Mouse (Mus musculus) heart, embryonic 13.5 days (tissue): ENCODE results near the gene 1700069L16Rik. TPM values are rescaled to one million over a fixed set of nuclear protein-coding genes. Genes with fewer than 3 reads are reported as not detected.
A peak's percentile ranks its signal among the peaks of the same experiment; 100 is the strongest.

Experiments
- ATAC-seq: fragments of 200-750 bp; cut with Nextera tagmentation; 2 replicates; pipeline ENCODE4 v1.8.0; 2017; ENCODE audit warnings: moderate TSS enrichment; ENCODE audit not compliant: insufficient number of reproducible peaks, low FRiP score, low TSS enrichment; ENCODE audit errors: extremely low read depth
- H3K27ac ChIP-seq: fragments of 300-500 bp; sonication (generic); replicated peaks from 2 replicates; pipeline ENCODE4 v1.5.1; 2015; ENCODE audit warnings: moderate library complexity, mild to moderate bottlenecking, inconsistent platforms
- H3K27me3 ChIP-seq: fragments of 300-500 bp; sonication (generic); replicated peaks from 2 replicates; pipeline ENCODE4 v1.6.1; 2015; ENCODE audit warnings: mild to moderate bottlenecking, inconsistent platforms
- H3K36me3 ChIP-seq: fragments of 300-500 bp; sonication (generic); 2 replicates; pipeline ENCODE4 v1.6.1; 2015; ENCODE audit warnings: mild to moderate bottlenecking, inconsistent platforms
- H3K4me1 ChIP-seq: fragments of 300-500 bp; sonication (generic); 2 replicates; pipeline ENCODE4 v1.6.1; 2015; ENCODE audit warnings: inconsistent platforms
- H3K4me2 ChIP-seq: fragments of 300-500 bp; sonication (generic); 2 replicates; pipeline ENCODE4 v1.6.1; 2015; ENCODE audit warnings: inconsistent platforms, mild to moderate bottlenecking, moderate library complexity
- H3K4me3 ChIP-seq: fragments of 300-500 bp; sonication (generic); 2 replicates; pipeline ENCODE4 v1.5.1; 2015; ENCODE audit warnings: moderate library complexity, mild to moderate bottlenecking, inconsistent platforms
- H3K9ac ChIP-seq: fragments of 300-500 bp; sonication (generic); 2 replicates; pipeline ENCODE4 v1.6.1; 2015; ENCODE audit warnings: inconsistent platforms, mild to moderate bottlenecking, moderate library complexity
- H3K9me3 ChIP-seq: fragments of 300-500 bp; sonication (generic); 2 replicates; pipeline ENCODE4 v1.6.1; 2016; ENCODE audit warnings: inconsistent platforms
- WGBS: fragments of 180-500 bp; shearing (Covaris S2); methylation state at CpG from one replicate; pipeline ENCODE4 v1.1.7; 2015; ENCODE audit warnings: mixed read lengths; 5-methylcytosine and 5-hydroxymethylcytosine counted together
- polyA plus RNA-seq: library from polyadenylated mRNA; unstranded; fragments of >200 nt; fragmentation: Nextera tagmentation; extraction: Ambion mirVana; gene quantifications from 2 replicates; pipeline ENCODE4 v1.2.1, GENCODE M21; 2015

1700069L16Rik gene
- polyA plus RNA-seq, 1 experiment from 2014 or later: not detected

DNA sequence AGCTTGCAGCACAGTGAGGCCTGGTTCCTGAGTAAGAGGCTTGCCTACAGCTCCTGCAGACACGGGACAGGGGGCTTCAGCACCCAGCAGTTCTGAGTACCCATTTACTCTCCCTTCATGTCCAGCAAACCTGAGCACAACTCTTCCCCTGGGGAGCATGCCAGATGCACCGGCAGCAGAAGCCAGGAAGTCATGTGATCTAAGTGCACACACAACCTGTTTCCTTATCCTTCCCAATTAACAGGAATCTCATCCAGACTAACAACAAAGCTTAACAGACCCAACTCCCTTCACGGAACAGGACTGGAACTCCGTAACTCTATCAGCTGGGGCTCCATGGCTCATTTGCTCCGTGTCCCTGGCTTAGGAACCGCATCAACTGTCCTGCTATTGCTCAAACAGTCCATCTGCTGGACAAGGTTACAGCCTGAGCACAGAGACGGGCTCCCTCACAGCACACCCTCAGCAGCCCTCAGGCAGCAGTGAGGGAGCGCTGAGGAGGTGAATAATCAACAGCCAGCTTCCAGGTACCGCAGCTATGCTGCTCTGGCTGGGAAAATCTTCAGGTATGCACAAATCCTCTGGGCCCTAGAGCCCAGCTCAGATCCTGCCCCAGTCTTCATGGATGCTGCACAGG lies 27.1 kb upstream of the 1700069L16Rik start:
- H3K4me2 ChIP-seq: no peak overlapping the region
- H3K27ac ChIP-seq: no peak overlapping the region
- no peak overlapping the region for H3K9ac ChIP-seq
- peaks cover 100% of the 10 kb centered on the region for H3K36me3 ChIP-seq
- ATAC-seq: no peak
- no peaks in the 10 kb centered on the region for H3K4me1 ChIP-seq
- no peaks in the 10 kb centered on the region for H3K27me3 ChIP-seq
- no peak overlapping the region for H3K4me3 ChIP-seq
- 83% methylated on average over 9 of the region's 9 CpGs for WGBS
- H3K9me3 ChIP-seq: no peaks in the 10 kb centered on the region

DNA sequence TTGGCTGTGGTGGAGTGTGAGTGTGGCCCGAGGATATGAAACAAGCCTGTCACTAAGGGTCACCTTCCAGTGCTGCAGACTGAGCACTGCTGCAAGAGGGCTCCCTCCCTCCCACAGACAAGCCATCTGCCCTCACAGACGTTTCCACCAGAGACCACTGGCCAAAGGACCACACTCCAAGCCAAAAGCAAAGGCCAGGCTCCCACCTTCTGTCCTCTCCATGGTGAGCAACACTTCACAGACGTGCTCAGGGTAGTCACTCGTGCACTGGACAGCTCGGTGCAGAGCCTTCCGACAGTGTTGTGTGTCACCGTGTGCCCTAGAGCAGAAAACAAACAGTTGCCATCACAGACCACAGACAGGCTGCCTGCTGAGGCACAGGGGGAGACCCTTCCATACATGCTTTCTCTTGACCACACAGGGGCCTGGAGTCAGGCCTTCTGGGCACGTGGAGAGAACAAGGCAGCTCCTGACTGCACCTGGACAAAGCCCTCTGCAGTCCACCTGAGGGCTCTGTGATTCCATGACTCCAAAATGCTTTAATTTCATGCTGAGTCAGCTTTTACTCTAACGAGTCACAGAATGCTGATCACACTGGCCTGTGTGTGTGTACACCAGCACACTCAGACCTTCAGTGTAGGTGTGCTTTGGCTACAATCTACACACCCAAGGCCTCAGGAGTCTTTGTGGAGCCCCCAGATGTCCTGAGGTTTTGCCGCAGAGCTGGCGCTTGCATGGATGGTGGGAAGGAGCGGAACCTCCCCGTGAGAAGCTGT lies 24.2 kb upstream of the 1700069L16Rik start:
- ATAC-seq: no peak
- no peak overlapping the region for H3K27ac ChIP-seq
- 91% methylated on average over 13 of the region's 13 CpGs for WGBS

DNA sequence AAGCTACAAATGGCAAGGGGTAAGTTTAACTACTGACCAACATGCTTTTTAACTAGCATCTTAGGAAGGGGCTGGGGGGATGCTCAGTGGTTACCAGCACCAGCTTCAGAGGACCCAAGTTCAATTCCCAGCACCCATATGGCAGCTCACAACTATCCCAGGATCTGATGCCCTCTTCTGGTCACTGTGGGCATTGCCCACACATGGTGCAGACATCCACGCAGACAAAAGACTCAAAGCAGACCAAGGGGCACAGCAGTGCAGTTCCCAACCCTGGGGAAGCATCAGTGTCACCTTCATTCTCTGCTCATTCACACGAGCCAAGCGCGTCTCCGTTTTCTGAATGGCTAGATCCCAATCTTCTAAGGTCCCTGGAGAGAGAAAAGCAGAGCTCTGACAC lies 23.1 kb upstream of the 1700069L16Rik start:
- WGBS: 97% methylated on average over 5 of the region's 5 CpGs

More for the DNA sequence above, 24.2 kb upstream of the 1700069L16Rik start:
- Histone ChIP-seq H3K9ac (no peak overlapping the region), H3K4me2 (no peak overlapping the region), H3K27me3 (no peaks in the 10 kb centered on the region), H3K36me3 (peaks cover 100% of the 10 kb centered on the region), H3K9me3 (no peaks in the 10 kb centered on the region), H3K4me1 (no peaks in the 10 kb centered on the region), H3K4me3 (no peak overlapping the region)

GRCm38 (mm10) chr5:113737607-113738237 lies 13.2 kb upstream of the 1700069L16Rik start:
- no peak for ATAC-seq
- WGBS: 81% methylated on average over 11 of the region's 11 CpGs
- Histone ChIP-seq H3K4me3 (no peak overlapping the region), H3K36me3 (peaks cover 52% of the 10 kb centered on the region), H3K27ac (no peak overlapping the region), H3K9ac (no peak overlapping the region), H3K4me1 (peaks cover 18% of the 10 kb centered on the region), H3K27me3 (no peaks in the 10 kb centered on the region), H3K4me2 (no peak overlapping the region), H3K9me3 (no peaks in the 10 kb centered on the region)

More for the DNA sequence above, 23.1 kb upstream of the 1700069L16Rik start:
- Histone ChIP-seq H3K27ac (no peak overlapping the region), H3K9me3 (no peaks in the 10 kb centered on the region), H3K36me3 (peaks cover 100% of the 10 kb centered on the region), H3K4me2 (no peak overlapping the region), H3K4me1 (no peaks in the 10 kb centered on the region), H3K4me3 (no peak overlapping the region), H3K27me3 (no peaks in the 10 kb centered on the region), H3K9ac (no peak overlapping the region)
- no peak for ATAC-seq

GRCm38 (mm10) chr5:113736522-113737164 lies 12.1 kb upstream of the 1700069L16Rik start:
- H3K27ac ChIP-seq: peak overlapping the region; percentile 92
- H3K36me3 ChIP-seq: peaks cover 41% of the 10 kb centered on the region
- peak overlapping the region; percentile 80 for H3K9ac ChIP-seq
- peak overlapping the region; percentile 80 for H3K4me2 ChIP-seq
- WGBS: 40% methylated on average over 15 of the region's 15 CpGs
- H3K9me3 ChIP-seq: no peaks in the 10 kb centered on the region
- ATAC-seq: no peak
- peak overlapping the region; percentile 68 for H3K4me3 ChIP-seq
- no peaks in the 10 kb centered on the region for H3K27me3 ChIP-seq
- H3K4me1 ChIP-seq: peaks cover 18% of the 10 kb centered on the region

- 4% methylated on average over 10 of the region's 10 CpGs for WGBS
These were observed 11.5 kb upstream of the 1700069L16Rik start for GRCm38 (mm10) chr5:113736113-113736502.

GRCm38 (mm10) chr5:113735345-113736112 lies 11.0 kb upstream of the 1700069L16Rik start, which contains the start of gene Ficd:
TSS of gene Ficd (plus strand) at chr5:113735803.
- no peaks in the 10 kb centered on the region for H3K9me3 ChIP-seq
- peaks cover 30% of the 10 kb centered on the region for H3K36me3 ChIP-seq
- ATAC-seq: peak; percentile 94
- peaks cover 18% of the 10 kb centered on the region for H3K4me1 ChIP-seq
- no peaks in the 10 kb centered on the region for H3K27me3 ChIP-seq
- H3K9ac ChIP-seq: peak within 1 kb of the TSS; percentile 80
- H3K4me3 ChIP-seq: peak within 1 kb of the TSS; percentile 68
- WGBS: under 1% methylated on average over 70 of the region's 71 CpGs
- H3K4me2 ChIP-seq: peak within 1 kb of the TSS; percentile 80
- H3K27ac ChIP-seq: peak within 1 kb of the TSS; percentile 92

More at GRCm38 (mm10) chr5:113736113-113736502, 11.5 kb upstream of the 1700069L16Rik start:
- peaks cover 36% of the 10 kb centered on the region for H3K36me3 ChIP-seq
- no peaks in the 10 kb centered on the region for H3K9me3 ChIP-seq
- peak overlapping the region; percentile 68 for H3K4me3 ChIP-seq
- H3K27me3 ChIP-seq: no peaks in the 10 kb centered on the region
- H3K4me1 ChIP-seq: peaks cover 18% of the 10 kb centered on the region
- H3K27ac ChIP-seq: peak overlapping the region; percentile 92
- ATAC-seq: 0 out of 2 replicates have a peak, but pooled peaks have one; percentile 4
- H3K4me2 ChIP-seq: peak overlapping the region; percentile 80
- H3K9ac ChIP-seq: peak overlapping the region; percentile 80

DNA sequence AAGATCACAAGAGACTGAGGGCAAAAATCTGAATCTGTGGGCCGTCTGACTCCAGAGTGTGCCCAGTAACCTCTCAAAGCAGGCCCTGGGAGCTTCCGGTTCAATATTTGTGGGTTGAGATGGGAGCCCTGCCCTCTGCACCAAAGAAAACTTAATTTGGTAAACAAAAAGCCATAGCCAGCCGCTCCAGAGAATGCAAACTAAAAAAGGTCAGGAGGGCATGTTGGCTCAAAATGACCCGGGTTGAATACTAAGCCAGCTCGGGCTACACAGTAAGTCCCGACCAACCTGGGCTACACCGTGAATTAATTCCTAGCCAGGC lies 10.4 kb upstream of the 1700069L16Rik start:
- no peak for ATAC-seq
- peak overlapping the region; percentile 77 for H3K4me2 ChIP-seq
- H3K9me3 ChIP-seq: no peaks in the 10 kb centered on the region
- peak overlapping the region; percentile 77 for H3K9ac ChIP-seq
- peak overlapping the region; percentile 72 for H3K27ac ChIP-seq
- no peaks in the 10 kb centered on the region for H3K27me3 ChIP-seq
- 37% methylated on average over 7 of the region's 7 CpGs for WGBS
- peaks cover 25% of the 10 kb centered on the region for H3K36me3 ChIP-seq
- peak overlapping the region; percentile 68 for H3K4me3 ChIP-seq
- peaks cover 18% of the 10 kb centered on the region for H3K4me1 ChIP-seq

GRCm38 (mm10) chr5:113734376-113734775 lies 9.8 kb upstream of the 1700069L16Rik start:
- Histone ChIP-seq H3K4me3 (no peak overlapping the region), H3K27me3 (no peaks in the 10 kb centered on the region), H3K9me3 (no peaks in the 10 kb centered on the region), H3K27ac (no peak overlapping the region), H3K9ac (no peak overlapping the region), H3K36me3 (peaks cover 19% of the 10 kb centered on the region), H3K4me1 (peaks cover 18% of the 10 kb centered on the region), H3K4me2 (no peak overlapping the region)
- no peak for ATAC-seq
- 69% methylated on average over 5 of the region's 5 CpGs for WGBS

DNA sequence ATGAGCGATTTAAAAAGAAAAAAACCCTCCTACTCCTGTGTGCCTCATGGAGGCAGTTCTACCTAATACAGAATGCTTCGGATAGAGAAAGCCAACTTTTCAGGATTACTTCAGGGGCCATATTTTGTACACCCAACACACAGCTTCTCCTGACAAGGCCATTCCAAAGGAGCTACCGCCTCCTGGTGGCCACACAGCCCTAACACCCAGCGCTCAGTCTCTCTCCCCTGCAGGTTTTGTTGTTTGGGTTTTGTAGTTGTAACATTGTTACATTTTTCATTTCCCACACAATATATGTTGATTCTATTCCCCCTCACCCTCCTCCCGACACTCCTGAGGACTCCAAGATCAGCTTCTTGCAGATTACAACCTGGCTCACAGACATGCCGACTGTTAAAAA lies 7.6 kb upstream of the 1700069L16Rik start:
- Histone ChIP-seq H3K9ac (no peak overlapping the region), H3K9me3 (no peaks in the 10 kb centered on the region), H3K36me3 (no peaks in the 10 kb centered on the region), H3K4me2 (no peak overlapping the region), H3K27ac (no peak overlapping the region), H3K4me1 (peaks cover 16% of the 10 kb centered on the region), H3K4me3 (no peak overlapping the region), H3K27me3 (peaks cover 10% of the 10 kb centered on the region; the same call in 1 of the 2 replicates)
- 20% methylated on average over 6 of the region's 6 CpGs for WGBS
- no peak for ATAC-seq
